Mouse (Mus musculus) brain, embryonic 14.5 days (tissue): ENCODE measurements around the gene Axin1.

Experiments
- CTCF ChIP-seq: fragments of 200-500 bp; IDR thresholded peaks from 2 replicates; pipeline ENCODE4 v1.5.1; 2012; ENCODE audit warnings: inconsistent platforms, mild to moderate bottlenecking, moderate library complexity, borderline replicate concordance; ENCODE audit not compliant: insufficient read depth, insufficient read length; ENCODE audit errors: extremely low read depth
- POLR2A ChIP-seq: fragments of 200-500 bp; IDR thresholded peaks from 2 replicates; pipeline ENCODE4 v1.6.1; 2012; ENCODE audit warnings: mild to moderate bottlenecking, inconsistent platforms, borderline replicate concordance; ENCODE audit not compliant: poor library complexity, insufficient read depth, insufficient read length, severe bottlenecking; ENCODE audit errors: extremely low read depth

DNA sequence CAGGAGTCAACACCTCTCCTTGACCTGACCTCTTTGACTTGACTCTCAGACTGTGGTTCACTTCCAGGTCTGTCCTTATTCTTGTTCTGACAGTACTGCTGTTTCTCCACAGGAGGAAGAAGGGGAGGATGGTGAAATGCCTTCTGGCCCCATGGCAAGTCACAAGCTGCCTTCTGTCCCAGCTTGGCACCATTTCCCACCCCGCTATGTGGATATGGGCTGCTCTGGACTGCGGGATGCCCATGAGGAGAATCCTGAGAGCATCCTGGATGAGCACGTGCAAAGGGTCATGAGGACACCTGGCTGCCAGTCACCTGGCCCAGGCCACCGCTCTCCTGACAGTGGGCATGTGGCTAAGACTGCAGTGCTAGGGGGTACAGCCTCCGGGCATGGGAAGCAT is 49.1 kb downstream of the Axin1 start:
- TF ChIP-seq CTCF, result no peak
- TF ChIP-seq POLR2A, result no peak
